Mouse (Mus musculus) intestine, embryonic 16.5 days (tissue): ENCODE measurements around the gene Rbks. TPM values are rescaled to one million over a fixed set of nuclear protein-coding genes. Genes with fewer than 3 reads are reported as not detected.

Source experiments
- ATAC-seq: fragments of 200-750 bp; cut with Nextera tagmentation; 2 replicates; pipeline ENCODE4 v1.8.0; 2017; ENCODE audit warnings: moderate TSS enrichment, moderate library complexity
- H3K27ac ChIP-seq: fragments of 300-500 bp; sonication (generic); 2 replicates; pipeline ENCODE4 v1.5.1; 2014; ENCODE audit warnings: mild to moderate bottlenecking, low read length
- H3K27me3 ChIP-seq: fragments of 300-500 bp; sonication (generic); replicated peaks from 2 replicates; pipeline ENCODE4 v1.6.1; 2014; ENCODE audit warnings: low read length, control low read depth, mixed read lengths; ENCODE audit not compliant: control insufficient read depth, insufficient read depth
- H3K36me3 ChIP-seq: fragments of 300-500 bp; sonication (generic); 2 replicates; pipeline ENCODE4 v1.6.1; 2014; ENCODE audit warnings: low read length, control low read depth; ENCODE audit not compliant: control insufficient read depth, insufficient read depth
- H3K4me1 ChIP-seq: fragments of 300-500 bp; sonication (generic); 2 replicates; pipeline ENCODE4 v1.6.1; 2014; ENCODE audit warnings: low read length, control low read depth, mixed read lengths; ENCODE audit not compliant: control insufficient read depth, insufficient read depth
- H3K4me2 ChIP-seq: fragments of 300-500 bp; sonication (generic); 2 replicates; pipeline ENCODE4 v1.6.1; 2014; ENCODE audit warnings: low read depth, low read length, control low read depth
- H3K4me3 ChIP-seq: fragments of 300-500 bp; sonication (generic); 2 replicates; pipeline ENCODE4 v1.5.1; 2014; ENCODE audit warnings: mild to moderate bottlenecking, low read length
- H3K9ac ChIP-seq: fragments of 300-500 bp; sonication (generic); 2 replicates; pipeline ENCODE4 v1.6.1; 2014; ENCODE audit warnings: low read depth, low read length
- H3K9me3 ChIP-seq: fragments of 300-500 bp; sonication (generic); 2 replicates; pipeline ENCODE4 v1.6.1; 2016; ENCODE audit warnings: low read length, control low read depth; ENCODE audit not compliant: control insufficient read depth
- WGBS: fragments of 180-500 bp; shearing (Covaris S2); extraction: QIAGEN DNeasy Blood & Tissue Kit; methylation state at CpG from one replicate; pipeline ENCODE4 v1.1.7; 2014; 5-methylcytosine and 5-hydroxymethylcytosine counted together
- microRNA-seq: library from miRNA; unstranded; fragments of <30 nt; microRNA quantifications from one replicate; pipeline ENCODE4, GENCODE M21; 2016
- polyA plus RNA-seq: library from polyadenylated mRNA; unstranded; fragments of >200 nt; fragmentation: Nextera tagmentation; extraction: Ambion mirVana; gene quantifications from 2 replicates; pipeline ENCODE4 v1.2.1, GENCODE M21; 2015

Gene Rbks
- polyA plus RNA-seq, 1 experiment from 2014 or later = 20.8 TPM

DNA sequence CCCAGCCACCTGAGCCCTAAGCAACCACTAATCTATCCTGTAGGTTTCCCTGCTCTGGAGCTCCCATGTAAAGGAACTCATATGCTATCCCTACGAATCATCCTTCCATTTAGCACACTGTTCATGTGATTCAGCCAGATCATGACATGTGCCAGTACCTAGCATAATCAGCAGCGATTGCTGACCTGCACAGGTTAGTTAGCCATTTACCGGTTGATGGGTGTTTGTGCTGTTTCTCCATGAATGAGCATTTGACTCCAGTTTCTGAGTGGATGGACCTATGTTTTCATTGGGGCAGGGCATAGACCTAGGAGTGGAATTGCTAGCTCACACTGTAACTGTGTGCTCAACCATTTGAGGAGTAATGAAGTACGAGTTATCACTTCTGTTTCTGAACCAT is 111.9 kb downstream of the Rbks start:
- no peaks in the 10 kb centered on the region for H3K27me3 ChIP-seq
- 96% methylated on average over 4 of the region's 4 CpGs for WGBS

DNA sequence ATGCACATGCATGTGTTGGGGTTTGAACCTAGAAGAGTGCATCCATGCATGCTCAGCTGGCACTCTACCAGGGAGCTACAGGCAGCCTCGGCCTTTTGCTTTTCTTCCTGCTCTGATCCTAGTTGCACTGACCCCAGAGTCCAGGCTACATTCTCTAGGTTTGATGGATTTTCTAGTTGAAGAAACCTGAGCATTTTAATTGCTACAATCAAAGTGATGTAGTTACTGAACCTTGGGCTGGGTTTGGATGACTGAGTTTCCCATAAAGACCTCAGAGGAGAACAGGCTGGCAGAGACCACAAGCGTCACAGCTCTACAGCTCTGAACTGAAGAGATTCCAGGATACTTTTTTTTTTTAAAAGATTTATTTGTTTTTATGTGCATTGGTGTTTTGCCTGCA is 114.2 kb downstream of the Rbks start:
- Histone ChIP-seq H3K27me3 (no peaks in the 10 kb centered on the region), H3K36me3 (no peaks in the 10 kb centered on the region), H3K9ac (no peak overlapping the region), H3K4me1 (no peaks in the 10 kb centered on the region), H3K9me3 (no peaks in the 10 kb centered on the region), H3K4me3 (no peak overlapping the region), H3K27ac (no peak overlapping the region), H3K4me2 (no peak overlapping the region)
- WGBS = 77% methylated on average over 2 of the region's 2 CpGs
- ATAC-seq = no peak

More for the DNA sequence above, 111.9 kb downstream of the Rbks start:
- Histone ChIP-seq H3K4me1 (no peaks in the 10 kb centered on the region), H3K4me3 (no peak overlapping the region), H3K36me3 (no peaks in the 10 kb centered on the region), H3K9me3 (no peaks in the 10 kb centered on the region), H3K27ac (no peak overlapping the region), H3K4me2 (no peak overlapping the region), H3K9ac (no peak overlapping the region)
- no peak for ATAC-seq

DNA sequence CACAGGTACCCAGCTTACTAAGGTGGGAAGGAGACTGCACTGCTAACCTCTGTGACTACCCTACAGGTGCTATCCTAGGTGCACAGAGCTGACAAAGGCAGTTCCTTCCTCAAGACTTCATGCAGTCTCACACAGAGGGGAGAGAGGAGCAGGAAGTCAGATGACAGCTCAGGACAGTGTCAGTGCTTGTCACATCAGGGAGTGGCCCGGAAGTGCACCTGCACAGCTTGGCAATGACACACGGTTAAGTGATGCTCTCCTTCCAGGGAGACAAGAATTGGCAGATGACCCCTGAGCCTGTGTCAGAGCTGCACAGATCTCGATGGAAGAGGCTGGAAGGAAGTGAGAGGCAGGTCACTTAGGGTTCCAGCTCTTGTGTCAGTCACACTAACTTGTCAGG is 115.5 kb downstream of the Rbks start:
- Histone ChIP-seq H3K9ac (no peak overlapping the region), H3K4me1 (no peaks in the 10 kb centered on the region), H3K27me3 (no peaks in the 10 kb centered on the region), H3K27ac (no peak overlapping the region), H3K4me3 (no peak overlapping the region), H3K9me3 (no peaks in the 10 kb centered on the region), H3K4me2 (no peak overlapping the region), H3K36me3 (no peaks in the 10 kb centered on the region)
- WGBS = 69% methylated on average over 3 of the region's 3 CpGs
- ATAC-seq = no peak

GRCm38 (mm10) chr5:31581263-31581662 is 116.2 kb downstream of the Rbks start:
- no peaks in the 10 kb centered on the region for H3K27me3 ChIP-seq
- H3K27ac ChIP-seq = no peak overlapping the region
- ATAC-seq = no peak
- H3K9me3 ChIP-seq = no peaks in the 10 kb centered on the region
- H3K4me3 ChIP-seq = no peak overlapping the region
- no peak overlapping the region for H3K9ac ChIP-seq
- H3K36me3 ChIP-seq = no peaks in the 10 kb centered on the region
- no peaks in the 10 kb centered on the region for H3K4me1 ChIP-seq
- 72% methylated on average over 6 of the region's 6 CpGs for WGBS
- no peak overlapping the region for H3K4me2 ChIP-seq

GRCm38 (mm10) chr5:31576539-31576975 is 120.9 kb downstream of the Rbks start:
- Histone ChIP-seq H3K4me2 (no peak overlapping the region), H3K9ac (no peak overlapping the region), H3K27ac (no peak overlapping the region), H3K4me1 (peaks cover 1% of the 10 kb centered on the region; the same call in 1 of the 2 replicates), H3K4me3 (no peak overlapping the region), H3K9me3 (no peaks in the 10 kb centered on the region), H3K27me3 (no peaks in the 10 kb centered on the region), H3K36me3 (no peaks in the 10 kb centered on the region)
- no peak for ATAC-seq
- 77% methylated on average over 7 of the region's 7 CpGs for WGBS

Small RNA genes within 50 kb of the gene (microRNA-seq; reads per million reads assigned to microRNA genes)
- gene Mir3473e = not detected

Other genes with a start within 250 kb of the Rbks start
- 28.9 and 31.2 TPM in 2 replicates for gene Zfp512, start 245.2 kb downstream of the Rbks start, polyA plus RNA-seq
- gene 4930548H24Rik, start 211.9 kb downstream of the Rbks start, polyA plus RNA-seq = 0.09 TPM in 1 of 2 replicates, not detected in the other
- gene Gpn1, start 202.9 kb downstream of the Rbks start, polyA plus RNA-seq = 43.5 and 53.3 TPM in 2 replicates
- gene Slc4a1ap, start 170.6 kb downstream of the Rbks start, polyA plus RNA-seq = 22.0 and 25.0 TPM in 2 replicates
- gene Supt7l, start 169.8 kb downstream of the Rbks start, polyA plus RNA-seq = 14.8 and 18.7 TPM in 2 replicates
- 277 and 288 TPM in 2 replicates for gene Mrpl33, start 100.7 kb downstream of the Rbks start, polyA plus RNA-seq
- gene Babam2, start 57 bp upstream of the Rbks start, polyA plus RNA-seq = 63.5 and 69.0 TPM in 2 replicates